Mouse (Mus musculus) cerebral cortex, adult 2 months (tissue): ENCODE measurements around the gene Nat8f3.

ENCODE experiments used
- WGBS: fragments of 180-500 bp; shearing (Covaris S2); methylation state at CpG from one replicate; pipeline ENCODE4 v1.1.7; 2018; 5-methylcytosine and 5-hydroxymethylcytosine counted together

Gene Nat8f3

GRCm38 (mm10) chr6:85765532-85765931 is at the start of gene Nat8f3:
Nat8f3 (minus strand) TSS chr6:85765754.
- 55% methylated on average over 13 of the region's 13 CpGs for WGBS

GRCm38 (mm10) chr6:85813339-85813738 is 47.8 kb upstream of the Nat8f3 start:
- 86% methylated on average over 2 of the region's 2 CpGs for WGBS

GRCm38 (mm10) chr6:85810942-85811537 is 45.5 kb upstream of the Nat8f3 start:
- 46% methylated on average over 3 of the region's 3 CpGs for WGBS

DNA sequence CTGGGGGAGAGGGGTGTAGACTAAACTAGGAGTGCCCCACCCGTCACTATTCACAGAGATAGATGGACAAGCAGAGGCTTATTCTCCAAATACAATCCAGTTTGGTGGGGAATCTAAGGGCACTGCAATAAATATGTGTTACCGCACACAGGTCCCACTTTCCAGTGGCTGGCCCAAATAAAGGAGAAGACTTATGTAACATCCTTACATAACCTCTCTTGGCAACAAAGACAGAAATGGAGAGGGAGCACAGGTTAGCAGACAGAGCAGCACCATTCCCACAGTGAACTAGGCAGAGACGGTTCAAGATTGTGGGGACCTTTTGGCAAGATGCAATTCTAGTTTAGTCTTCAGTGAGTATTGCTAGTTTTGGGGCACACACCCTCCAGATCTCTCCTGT is 45.0 kb upstream of the Nat8f3 start:
- WGBS = 61% methylated on average over 3 of the region's 3 CpGs

DNA sequence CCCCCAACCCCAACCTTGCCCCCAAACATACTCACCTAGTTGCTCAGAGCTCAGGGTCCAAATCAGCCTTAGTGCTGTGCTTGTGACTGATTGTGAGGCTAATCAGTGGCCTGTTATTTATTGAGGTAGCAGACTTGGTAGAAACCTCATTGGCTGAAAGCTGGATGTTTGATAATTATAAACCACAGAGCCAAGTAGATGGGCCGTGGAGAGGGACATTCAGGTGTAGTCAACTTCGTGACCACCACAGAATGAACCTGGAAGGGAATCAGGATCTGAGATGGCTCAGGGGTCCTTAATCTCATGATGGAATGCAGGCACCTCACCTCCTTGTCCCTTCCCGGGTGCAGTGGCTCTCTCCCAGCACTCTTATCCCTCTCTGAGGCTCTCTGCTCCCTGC is 44.2 kb upstream of the Nat8f3 start:
- WGBS = 87% methylated on average over 3 of the region's 3 CpGs

GRCm38 (mm10) chr6:85803180-85803579 is 37.6 kb upstream of the Nat8f3 start:
- 70% methylated on average over 5 of the region's 5 CpGs for WGBS

DNA sequence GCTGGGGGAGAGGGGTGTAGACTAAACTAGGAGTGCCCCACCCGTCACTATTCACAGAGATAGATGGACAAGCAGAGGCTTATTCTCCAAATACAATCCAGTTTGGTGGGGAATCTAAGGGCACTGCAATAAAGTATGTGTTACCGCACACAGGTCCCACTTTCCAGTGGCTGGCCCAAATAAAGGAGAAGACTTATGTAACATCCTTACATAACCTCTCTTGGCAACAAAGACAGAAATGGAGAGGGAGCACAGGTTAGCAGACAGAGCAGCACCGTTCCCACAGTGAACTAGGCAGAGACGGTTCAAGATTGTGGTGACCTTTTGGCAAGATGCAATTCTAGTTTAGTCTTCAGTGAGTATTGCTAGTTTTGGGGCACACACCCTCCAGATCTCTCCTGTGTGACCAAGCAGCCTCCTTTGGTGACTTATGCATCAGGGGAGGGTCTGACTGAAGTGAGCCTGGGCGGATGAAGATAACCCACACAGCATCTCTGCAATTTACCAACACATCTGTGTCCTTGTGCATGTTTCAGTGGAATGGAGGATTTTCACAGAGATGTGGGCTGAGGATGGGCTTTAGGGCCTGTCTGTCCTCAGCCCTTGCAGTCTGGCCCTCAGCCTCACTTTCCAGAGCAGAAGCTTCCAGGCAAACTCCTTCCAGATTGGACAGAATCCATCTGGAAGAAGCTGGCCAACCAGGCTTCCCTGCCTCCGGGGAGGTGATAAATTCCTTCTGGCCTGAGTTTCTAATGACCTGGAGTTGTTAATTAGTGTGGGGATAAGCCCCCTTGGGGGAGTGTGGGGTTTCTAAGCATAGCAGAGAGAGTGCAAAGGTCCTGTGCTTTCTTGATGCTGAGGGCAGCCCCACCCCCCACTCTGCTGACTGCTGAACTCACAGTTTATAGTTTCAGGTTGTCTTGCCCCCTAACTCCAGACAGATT is 2.2 kb downstream of the Nat8f3 start:
- WGBS = 68% methylated on average over 6 of the region's 6 CpGs

DNA sequence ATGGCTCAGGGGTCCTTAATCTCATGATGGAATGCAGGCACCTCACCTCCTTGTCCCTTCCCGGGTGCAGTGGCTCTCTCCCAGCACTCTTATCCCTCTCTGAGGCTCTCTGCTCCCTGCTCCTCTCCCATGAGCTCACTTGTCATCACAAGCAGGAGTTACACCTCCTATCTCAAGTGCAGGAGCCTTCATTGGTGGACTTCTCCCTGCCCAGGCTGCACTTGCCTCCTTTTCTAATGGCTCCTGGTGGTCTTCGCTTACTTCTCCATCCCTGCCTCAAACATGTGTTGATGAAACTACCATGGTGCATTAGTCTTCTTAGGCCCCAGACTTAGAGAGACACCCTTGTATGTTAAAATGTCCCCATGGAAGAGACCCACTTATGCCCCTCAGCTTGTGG is 2.9 kb downstream of the Nat8f3 start:
- WGBS = 84% methylated on average over 2 of the region's 2 CpGs

DNA sequence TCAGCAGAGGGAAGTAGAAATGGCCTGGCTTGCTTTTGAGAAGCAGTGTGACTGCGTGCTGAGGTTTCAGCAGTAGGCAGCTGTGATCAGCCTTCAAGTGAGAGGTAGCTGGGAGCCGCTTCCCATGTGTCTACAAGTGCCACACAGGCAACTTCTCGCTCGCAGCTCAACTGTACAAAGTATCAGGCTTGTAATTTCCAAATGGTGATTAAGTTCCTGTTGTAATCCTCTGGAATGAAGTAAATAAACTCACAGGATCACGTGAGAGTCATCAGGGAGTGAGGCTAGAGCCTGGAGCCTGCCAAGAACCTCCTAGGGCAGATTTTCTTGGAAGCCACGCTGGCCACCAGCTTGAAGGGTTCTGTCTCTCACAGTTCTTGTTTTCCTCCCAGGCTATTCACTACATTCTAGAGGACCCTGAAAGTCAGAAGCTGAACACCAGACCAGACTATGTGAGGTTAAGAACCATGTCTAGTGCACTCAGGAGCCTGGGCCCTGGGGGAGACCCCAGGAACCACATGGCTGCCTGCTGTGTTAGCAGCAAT is 9.8 kb downstream of the Nat8f3 start:
- 78% methylated on average over 4 of the region's 6 CpGs for WGBS

DNA sequence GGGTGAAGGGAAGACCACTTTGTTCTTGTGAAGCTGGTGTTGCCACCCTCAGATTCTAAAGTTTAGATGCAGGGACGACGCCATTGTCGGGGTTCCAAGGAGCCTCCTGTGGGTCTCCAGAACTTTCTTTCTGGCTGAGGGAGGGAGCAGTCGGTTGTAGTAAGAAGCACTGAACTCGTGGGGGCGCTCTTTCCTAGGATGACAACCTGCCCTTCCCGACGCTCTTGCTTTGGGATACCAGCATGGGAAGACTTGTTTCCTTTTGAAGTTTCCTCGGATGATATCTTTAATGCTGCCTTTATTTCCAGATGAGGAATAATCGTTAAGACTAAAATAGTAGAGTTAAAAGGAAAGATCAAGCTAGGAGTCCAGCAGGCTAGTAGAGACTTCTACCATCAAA is 52.4 kb downstream of the Nat8f3 start, which contains the start of gene Nat8f7:
Gene Nat8f7 (minus strand): TSS at position 101 of the 400 bp plus-strand sequence.
- WGBS = 76% methylated on average over 10 of the region's 10 CpGs

GRCm38 (mm10) chr6:85709607-85710006 is 55.9 kb downstream of the Nat8f3 start:
- 44% methylated on average over 1 of the region's 1 CpGs for WGBS

DNA sequence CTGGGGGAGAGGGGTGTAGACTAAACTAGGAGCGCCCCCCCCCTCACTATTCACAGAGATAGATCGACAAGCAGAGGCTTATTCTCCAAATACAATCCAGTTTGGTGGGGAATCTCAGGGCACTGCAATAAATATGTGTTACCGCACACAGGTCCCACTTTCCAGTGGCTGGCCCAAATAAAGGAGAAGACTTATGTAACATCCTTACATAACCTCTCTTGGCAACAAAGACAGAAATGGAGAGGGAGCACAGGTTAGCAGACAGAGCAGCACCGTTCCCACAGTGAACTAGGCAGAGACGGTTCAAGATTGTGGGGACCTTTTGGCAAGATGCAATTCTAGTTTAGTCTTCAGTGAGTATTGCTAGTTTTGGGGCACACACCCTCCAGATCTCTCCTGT is 56.3 kb downstream of the Nat8f3 start:
- WGBS = 58% methylated on average over 5 of the region's 5 CpGs

- whole genome bisulfite sequencing = 69% methylated on average over 2 of the region's 4 CpGs
Observed at GRCm38 (mm10) chr6:85701943-85702342, 63.6 kb downstream of the Nat8f3 start.
